Mouse (Mus musculus): ENCODE data around the gene Rb1.

The Rb1 gene

DNA sequence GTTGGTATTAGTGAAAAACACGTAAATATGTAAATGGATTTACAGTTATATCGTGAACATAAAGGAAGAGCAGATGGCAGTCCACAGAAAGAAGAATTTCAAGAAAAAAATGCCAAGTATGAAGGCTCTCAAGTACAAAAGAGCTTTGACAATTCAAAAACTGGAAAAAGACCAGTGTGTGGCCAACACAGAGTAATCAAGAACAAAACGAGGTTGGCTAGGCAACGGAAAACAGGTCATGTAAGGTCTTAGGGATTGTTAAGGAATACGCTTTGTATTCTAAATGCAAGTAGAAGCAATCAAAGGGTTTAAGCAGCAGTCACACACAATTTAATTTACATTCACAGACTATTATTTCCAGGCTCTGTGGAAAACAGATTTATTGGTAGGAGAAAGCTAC, 53.8 kb downstream of the Rb1 start:
- DNase-seq (ENCODE audit: low read depth, low spot score), result no peak

DNA sequence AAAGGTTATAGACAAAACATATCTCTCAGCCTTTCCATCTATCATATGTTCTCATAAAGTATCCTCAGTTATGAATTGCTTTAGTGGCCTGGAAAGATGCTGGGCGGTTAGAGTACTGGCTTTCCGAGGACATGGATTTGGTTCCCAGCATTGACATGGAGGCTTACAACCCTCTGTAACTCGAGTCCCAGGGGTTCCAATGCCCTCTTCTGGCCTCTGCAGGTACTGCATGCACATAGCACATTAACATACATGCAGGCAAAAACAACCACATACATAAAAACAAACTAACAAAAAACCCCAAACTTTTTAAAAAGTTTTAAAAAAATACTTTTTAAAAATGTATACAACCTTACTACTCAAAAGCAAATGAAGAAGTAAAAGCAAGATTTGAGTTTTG, 59.5 kb downstream of the Rb1 start:
- no peak for DNase-seq (ENCODE audit: low read depth, low spot score)

DNA sequence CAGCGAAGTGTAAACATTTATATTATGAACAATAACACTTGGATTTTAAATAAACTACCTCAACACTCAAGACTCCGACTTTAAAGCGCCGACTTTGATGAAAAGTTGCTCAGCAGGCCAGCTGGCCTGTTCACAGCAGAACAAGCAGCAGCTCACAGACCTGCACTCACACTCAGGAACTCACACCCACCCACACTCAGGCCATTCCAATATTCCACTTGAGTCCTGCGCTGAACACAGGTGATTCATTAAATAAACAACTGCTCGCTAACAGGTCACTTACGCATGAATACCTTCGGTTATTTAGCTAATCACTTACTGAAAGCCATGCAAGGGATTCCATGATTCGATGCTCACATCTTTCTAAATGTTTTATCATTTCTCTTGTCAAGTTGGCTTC, 63.4 kb downstream of the Rb1 start:
- no peak for DNase-seq (ENCODE audit: low read depth, low spot score)

DNA sequence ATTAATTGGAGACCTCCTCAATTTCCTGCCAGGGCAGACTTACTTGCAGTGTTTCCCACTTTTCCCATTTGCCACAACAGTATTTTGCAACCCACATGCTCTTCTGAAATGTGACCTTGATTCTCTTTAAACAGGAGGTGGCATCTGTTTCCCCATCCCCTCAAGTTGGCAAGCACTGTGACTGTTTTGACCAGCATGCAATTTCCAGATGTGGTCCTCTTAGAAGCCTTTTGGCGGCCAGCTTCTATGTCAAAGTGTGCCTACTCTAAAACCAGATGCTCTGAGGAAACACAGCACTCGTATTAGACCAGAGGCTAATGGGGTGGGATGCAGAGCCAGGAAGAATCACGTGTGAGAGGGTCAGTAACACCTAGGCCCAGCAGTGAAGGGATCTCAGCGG, 67.4 kb downstream of the Rb1 start:
- DNase-seq (ENCODE audit: low read depth, low spot score), result no peak

DNA sequence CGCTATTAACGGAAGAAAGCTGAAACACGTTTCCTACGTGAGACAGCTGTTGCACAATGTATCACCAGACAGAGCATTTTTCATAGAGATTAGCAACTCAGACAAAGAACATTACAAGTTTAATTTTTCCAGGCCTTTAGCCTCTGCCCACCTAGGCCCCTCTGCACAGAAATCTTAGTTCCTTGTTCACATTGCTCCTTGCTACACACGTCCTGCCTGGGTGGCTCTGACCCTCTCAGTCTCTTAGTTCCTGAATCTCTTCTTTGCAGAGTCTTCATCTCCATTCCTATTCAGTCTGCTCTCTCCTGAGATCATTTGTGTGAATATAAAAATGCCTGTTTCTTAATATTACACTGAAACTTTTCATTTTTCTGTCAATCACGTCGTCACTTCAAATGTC, 68.3 kb downstream of the Rb1 start:
- DNase-seq (ENCODE audit: low read depth, low spot score), result no peak

DNA sequence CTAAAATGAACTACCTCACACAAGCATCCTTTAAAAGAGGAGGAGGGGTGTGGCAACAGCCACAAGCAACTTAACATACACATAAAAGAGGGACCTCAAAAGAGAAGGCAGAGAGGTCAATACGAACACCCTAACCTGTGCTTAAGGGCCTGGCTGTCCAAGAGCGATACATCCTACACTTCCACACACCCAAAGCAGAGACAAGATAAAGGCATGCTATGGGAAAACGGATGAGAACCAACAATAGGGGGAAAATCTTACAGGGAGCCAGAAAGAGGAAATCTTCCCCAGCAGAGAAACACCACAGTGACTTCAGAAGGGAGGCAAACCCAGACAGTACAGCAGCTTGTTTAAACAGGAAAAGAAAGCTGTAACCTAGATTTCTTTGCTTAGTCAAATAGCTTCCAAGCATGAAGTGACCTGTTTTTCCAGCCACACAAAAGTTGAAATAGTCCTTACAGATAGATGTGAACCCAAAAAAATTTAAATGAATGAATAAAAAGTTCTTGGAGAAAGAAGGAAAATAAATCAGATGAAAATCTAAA, 70.1 kb downstream of the Rb1 start:
- no peak for DNase-seq (ENCODE audit: low read depth, low spot score)

DNA sequence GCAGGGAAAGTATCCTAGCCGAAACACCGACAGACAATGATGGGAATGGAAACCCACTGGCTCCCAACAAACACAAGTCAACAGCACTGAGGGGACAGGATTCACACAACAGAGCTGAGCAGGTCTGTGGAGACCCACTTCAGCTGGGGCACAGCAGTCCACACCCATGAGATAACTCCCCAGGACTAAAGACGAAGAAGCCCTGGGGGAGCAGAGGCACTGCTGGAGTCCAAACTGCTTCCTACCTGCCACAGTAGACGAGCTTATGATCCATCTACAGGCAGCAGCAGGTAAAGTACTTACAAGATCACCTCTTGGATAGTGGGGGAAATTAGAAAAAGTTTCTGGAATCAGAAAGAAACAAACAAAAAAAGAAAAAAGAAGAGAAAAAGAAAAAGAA, 71.2 kb downstream of the Rb1 start:
- DNase-seq (ENCODE audit: low read depth, low spot score), result no peak

DNA sequence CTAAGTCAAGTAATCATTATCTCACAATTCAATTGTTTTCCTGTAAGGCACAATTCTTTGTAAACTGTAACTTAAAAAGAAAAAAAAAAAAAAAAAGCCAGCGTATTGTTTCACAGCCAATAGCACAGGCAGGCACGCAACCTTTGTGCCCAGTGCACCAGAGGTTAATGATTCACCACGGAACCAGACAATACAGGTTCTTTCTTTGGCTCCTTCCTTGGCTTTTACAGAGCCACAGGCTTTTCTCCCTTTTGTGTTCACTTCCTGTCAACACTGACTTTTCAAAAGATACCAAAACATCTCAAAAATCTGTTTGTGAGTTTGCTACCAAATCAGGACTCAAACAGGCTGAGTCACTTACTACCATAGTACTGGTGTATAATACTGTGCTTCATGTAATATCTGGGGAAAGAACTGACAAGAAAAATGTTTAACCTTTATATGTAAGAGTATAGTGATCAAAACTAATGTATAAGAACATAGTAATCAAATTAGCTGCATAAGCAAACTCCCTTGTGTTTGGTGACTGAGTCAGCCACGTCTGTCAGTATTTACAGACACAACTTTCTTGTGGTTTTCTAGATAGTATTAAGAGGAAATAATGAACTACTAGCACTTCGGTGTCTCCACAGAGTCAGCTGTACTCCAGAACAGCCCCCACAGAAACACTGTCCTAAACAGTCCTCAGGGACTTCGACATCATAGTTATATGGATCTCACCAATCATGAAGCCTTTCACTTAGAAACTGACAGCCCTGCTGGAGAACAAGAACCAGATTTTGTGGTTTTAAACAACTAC, 72.0 kb downstream of the Rb1 start:
- no peak for DNase-seq (ENCODE audit: low read depth, low spot score)

DNA sequence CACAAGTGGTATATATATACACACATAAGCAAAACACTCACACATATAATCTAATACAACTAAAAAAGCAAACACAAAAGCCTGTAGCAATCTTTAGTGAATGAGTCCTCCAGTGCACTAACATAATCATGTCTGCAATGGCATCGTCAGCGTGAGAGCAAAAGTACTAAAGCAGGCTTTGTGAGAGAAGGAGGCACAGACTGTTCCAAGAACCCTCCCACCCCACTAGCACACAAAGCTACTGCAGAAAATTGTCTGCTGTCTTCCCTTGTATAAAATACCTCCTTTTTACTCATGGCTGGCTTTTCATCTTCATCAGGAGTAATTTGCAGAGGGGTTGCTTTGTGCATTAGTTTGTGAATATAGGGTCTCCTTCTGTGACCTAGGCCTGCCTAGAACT, 73.3 kb downstream of the Rb1 start:
- no peak for DNase-seq (ENCODE audit: low read depth, low spot score)

DNA sequence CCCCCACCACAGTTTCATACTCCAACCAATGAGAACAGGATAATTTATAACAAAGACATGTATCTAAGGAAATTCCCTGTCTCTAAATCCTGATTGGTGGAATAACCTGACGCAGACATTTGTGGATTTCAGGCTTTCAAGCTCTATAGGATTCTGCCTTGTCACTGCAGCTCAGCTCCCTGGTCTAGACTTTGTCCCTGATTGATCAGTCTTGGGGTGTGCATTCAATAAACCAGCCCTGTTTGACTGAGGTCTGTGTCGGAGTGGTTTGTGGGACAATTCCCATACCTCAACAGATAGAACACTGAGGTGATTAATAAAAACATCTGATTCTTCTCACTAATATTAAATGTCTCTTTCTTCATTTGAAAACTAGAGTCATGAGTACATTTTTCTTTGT, 75.6 kb downstream of the Rb1 start:
- no peak for DNase-seq (ENCODE audit: low read depth, low spot score)

DNA sequence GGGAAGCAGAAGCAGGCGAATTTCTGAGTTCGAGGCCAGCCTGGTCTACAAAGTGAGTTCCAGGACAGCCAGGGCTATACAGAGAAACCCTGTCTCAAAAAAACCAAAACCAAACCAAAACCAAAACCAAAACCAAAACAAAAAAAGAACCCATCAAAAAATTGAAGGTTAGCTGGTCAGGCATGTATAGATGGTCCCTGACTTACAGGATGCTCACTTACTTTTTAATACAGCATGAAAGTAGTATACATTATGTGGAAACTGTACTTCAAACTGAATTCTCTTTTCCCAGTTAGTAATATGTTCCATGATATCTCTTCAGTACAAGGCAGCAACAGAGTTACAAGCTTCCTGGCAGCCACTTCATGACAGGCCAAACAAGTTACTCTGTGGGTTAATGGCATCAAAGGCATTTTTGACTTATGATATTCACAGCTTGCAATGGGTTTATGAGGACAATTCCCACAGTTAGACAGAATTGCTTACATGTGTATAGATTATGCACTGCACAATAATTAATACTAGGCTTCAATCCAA, 81.5 kb downstream of the Rb1 start:
- DNase-seq (ENCODE audit: low read depth, low spot score), result no peak

DNA sequence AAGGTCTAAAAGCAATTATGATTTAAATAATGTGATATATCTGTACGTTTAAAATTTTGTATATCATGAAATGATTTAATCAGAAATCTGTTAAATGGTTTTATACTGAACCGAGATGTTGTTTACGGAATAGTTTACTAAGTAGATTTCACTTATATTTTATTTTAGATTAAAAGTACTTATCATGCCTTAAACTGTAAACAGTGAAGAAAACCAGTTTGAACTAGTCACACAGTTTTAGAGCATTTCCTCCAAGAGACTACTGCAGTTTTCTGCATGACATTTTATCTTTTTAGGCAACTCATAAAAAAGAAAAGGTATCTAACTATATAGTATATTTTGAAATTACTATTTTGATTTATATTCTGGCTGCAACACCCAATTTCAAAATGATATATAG, 85.8 kb downstream of the Rb1 start:
- DNase-seq (ENCODE audit: low read depth, low spot score), result no peak

DNA sequence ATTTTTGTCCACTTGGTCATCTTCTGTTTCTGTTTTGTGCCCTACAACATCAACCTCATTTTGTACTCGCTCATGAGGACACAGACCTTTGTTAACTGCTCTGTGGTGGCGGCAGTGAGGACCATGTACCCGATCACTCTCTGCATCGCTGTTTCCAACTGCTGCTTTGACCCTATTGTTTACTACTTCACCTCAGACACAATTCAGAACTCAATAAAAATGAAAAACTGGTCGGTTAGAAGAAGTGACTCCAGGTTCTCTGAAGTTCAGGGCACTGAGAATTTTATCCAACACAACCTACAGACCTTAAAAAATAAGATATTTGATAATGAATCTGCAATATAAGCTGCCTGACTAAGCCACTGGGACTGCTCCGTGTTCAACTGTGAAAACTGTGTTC, 86.3 kb downstream of the Rb1 start:
- peak; percentile 40 for DNase-seq (ENCODE audit: low read depth, low spot score)

DNA sequence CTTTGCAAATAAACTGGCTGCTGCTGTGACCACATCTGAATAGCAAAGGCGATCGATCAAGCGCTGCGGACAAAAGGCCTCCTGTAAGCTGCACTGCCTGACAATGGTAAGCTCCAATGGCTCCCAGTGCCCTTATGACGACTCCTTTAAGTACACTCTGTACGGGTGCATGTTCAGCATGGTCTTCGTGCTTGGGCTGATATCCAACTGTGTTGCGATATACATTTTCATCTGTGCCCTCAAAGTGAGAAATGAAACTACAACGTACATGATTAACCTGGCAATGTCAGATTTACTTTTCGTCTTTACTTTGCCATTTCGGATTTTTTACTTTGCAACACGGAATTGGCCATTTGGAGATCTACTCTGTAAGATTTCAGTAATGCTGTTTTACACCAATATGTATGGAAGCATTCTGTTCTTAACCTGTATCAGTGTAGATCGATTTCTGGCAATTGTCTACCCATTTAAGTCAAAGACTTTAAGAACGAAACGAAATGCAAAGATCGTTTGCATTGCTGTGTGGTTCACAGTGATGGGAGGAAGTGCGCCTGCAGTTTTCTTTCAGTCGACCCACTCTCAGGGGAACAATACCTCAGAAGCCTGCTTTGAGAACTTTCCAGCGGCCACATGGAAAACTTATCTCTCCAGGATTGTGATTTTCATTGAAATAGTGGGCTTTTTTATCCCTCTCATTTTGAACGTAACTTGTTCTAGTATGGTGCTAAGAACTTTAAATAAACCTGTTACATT, 86.9 kb downstream of the Rb1 start:
- DNase-seq (ENCODE audit: low read depth, low spot score), result peak; percentile 55

DNA sequence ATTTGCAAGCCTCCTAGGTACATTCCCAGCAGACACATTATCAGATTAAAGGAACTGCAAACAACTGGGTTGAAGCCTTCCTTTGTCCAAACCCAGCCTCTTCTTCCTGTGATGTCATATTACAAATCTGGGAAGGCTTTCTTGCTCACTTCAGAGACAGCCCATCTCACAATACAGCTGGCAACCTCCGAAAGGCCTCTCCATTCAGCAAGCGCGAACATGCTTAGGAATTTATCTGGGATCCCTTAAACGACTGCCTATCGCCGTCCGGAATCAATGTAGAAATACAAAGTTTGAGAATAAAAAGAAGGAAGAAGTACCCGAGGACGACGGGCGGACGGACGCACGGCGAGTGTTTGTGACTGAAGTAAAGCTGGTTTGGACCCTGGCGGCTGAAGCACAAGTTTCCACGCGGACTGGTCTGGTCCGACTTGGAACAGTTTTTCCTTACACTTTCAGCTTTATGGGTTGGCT, 87.7 kb downstream of the Rb1 start, which contains the start of gene Lpar6:
Lpar6 (plus strand) TSS at position 48 of the 474 bp plus-strand sequence.
- peak; percentile 67 for DNase-seq (ENCODE audit: low read depth, low spot score)

DNA sequence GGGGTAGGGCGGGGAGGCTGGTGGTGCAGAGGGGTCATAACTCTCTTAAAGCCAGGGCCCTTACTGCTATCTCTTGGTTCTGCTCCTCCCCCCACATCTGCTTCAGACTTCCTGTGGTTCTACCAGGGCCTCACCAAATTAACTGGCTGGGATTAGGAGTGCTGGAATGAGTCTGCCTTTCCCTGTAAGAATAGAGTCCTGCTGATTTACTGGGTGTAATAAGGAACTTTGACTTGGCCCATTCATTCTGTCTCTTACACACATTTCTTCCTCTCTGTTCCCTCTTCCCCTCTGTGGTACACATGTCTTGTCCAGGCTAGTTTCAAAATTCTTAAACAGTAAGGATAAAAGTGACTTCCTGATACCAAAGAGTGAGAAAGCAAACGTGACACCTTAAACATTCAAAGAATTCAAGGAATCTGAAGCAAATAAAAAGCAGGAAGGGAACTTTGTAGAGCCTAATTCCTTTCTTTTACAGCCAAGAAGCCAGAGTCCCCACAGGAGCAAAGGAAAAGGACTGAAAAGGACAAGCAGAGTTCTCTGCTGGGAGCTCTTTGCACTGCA, 91.1 kb downstream of the Rb1 start:
- peak; percentile 46 for DNase-seq (ENCODE audit: low read depth, low spot score)

DNA sequence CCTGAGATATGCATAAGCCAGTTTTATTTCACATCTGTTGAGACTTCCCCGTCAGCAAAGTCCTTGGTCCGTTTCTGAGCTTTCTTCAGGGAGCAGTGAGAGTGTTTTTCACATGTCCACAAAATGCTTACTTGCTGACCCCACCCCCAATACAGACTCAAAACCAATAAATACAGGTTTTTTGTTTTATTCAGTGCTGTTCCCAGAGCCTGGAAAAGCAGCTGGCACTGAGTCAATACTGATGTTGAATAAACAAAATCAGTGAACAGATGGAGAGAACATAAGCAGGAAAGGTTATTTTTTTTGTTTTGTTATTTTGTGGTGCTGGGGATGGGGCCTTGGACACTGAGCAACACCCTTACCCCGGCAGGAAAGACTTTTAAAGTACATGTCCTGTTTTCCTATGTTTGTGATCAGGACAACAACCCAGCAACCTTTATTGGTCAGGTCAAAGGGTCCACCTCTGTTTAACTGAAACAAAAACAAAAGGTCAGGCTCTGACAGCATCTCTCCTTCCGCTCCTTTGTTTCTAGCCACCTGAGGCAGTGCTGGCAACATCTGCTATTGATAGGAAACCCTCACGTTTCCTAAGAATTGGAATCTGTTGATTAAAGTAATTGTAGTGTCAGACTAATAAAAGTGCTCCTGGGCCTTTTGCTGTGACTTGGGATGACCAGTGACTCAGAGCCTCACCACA, 94.2 kb downstream of the Rb1 start:
- no peak for DNase-seq (ENCODE audit: low read depth, low spot score)

DNA sequence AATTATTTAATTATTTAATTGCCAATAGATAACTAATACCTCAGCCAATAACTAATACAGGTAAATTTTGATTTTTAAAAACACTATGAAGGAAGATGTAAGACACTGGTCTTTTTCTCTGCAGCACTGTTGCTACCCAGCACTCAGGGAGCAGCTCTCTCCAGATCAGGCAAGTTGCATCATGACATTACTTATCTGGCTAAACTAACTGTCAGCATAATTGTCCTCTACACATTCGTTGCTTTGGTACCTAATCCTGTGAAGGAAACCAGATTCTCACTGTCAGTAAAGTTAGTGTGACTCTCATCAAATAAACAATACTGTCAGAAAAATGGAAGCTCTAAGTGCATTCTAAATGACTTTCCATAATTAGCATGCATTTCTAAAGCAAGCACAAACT, 98.8 kb downstream of the Rb1 start:
- DNase-seq (ENCODE audit: low read depth, low spot score), result no peak

DNA sequence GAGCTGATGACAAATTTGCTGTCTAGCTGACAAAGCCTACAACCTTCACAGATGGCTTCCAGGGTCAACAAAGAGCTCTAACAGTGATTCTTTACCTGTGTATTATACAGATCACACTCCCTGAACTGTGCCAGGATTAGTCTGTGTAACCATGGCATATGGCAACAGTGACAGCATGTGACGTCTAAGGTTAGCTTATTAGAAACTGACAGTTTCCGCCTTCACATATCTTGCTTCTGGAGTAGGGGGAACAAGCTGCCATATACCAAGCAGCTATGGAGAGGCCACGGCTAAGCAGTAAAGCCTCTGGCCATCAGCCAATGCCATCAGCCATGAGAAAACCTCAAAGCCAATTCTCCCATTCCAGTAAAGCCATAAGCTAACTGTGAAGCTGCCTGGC, 99.3 kb downstream of the Rb1 start:
- DNase-seq (ENCODE audit: low read depth, low spot score), result no peak

DNA sequence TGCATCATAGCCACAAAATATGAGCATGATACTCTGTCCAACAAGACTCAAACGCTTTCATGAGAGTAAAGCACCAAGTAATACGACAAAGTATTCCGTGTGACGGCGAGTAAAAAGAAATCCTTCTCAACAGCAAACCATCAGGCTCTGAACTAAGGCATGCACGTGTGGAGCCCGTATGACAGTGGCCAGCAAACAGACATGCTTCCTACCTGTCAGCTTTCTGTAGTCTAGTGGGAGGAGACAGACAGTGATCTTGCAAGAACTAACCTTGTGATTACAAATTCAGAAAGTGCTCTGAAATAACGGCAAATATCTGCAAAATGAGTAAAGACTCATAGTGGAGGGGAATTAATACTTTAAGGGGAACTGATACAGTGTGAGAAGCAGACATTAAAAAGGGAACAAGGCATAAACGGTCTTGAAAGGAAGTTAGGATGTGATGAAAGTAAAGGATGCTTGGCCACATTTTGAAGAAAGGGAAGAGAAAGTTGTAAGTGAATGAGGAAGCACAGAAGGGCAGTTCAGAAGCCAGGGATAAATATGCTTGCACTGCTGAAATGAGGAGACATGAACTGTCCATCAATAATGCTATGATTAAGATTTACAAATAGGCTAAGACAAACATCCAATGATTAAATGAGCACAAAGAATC, 103.2 kb downstream of the Rb1 start:
- DNase-seq (ENCODE audit: low read depth, low spot score), result no peak

DNA sequence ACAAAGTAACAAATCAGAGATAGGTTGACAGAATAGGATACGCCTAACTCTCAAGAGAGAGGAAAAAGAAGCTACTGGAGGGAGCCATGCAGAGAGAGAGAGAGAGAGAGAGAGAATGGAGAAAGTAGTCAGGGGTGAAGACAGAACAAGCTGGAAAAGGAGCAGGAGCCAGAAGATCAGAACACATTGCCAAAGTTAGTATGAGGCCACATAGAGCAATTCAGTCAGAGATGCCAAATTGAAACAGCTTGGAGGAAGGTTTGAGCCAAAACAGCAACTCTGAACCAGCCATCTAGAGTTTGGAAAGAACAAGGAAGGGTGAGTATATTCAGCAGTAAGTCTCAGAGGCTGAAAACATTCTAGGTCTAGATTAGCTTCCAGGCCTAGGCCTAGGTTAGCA, 108.6 kb downstream of the Rb1 start:
- DNase-seq (ENCODE audit: low read depth, low spot score), result no peak

Data from embryo, embryonic 11.5 days (tissue).